Mouse (Mus musculus) gastrocnemius, adult 8-10 months (tissue): Measurements from ENCODE around the gene Egfl7. TPM values are rescaled to one million over a fixed set of nuclear protein-coding genes. Genes with fewer than 3 reads are reported as not detected.
A peak's percentile ranks its signal among the peaks of the same experiment; 100 is the strongest.

Experiments
- DNase-seq, 2 experiments: peaks; one replicate each; pipeline ENCODE4 v3.0.0; 2022; ENCODE audit warnings: low spot score in 2 of 2
- microRNA-seq: library from miRNA; unstranded; fragments of <30 nt; microRNA quantifications from one replicate; pipeline ENCODE4 v1.2.0, GENCODE M21; 2022
- total RNA-seq, 4 experiments: library from RNA; stranded (reverse); gene quantifications; 2 replicates each; pipeline ENCODE4 v1.2.4; 2022

Egfl7 gene
- total RNA-seq, 4 experiments from 2014 or later = 28.7 to 37.4 (median 31.6) TPM

GRCm38 (mm10) chr2:26638572-26638971 is 58.8 kb downstream of the Egfl7 start:
- DNase-seq = no peak

GRCm38 (mm10) chr2:26639083-26639482 is 59.3 kb downstream of the Egfl7 start:
- DNase-seq = no peak

- peak; percentile 92 to 93 for DNase-seq
Observed at GRCm38 (mm10) chr2:26639838-26640830, 60.3 kb downstream of the Egfl7 start.

- no peak for DNase-seq
Observed at GRCm38 (mm10) chr2:26641006-26641647, 61.3 kb downstream of the Egfl7 start.

Small RNAs within 50 kb of the gene (microRNA-seq; reads per million reads assigned to microRNA genes)
- gene Mir126a (not detected), gene Mir126b (not detected)

Other genes starting within 250 kb of the Egfl7 start
- gene Dnlz, start 227.9 kb upstream of the Egfl7 start, total RNA-seq = 10 to 100 TPM; 19.6 to 21.5 (median 20.6) TPM
- gene Card9, start 219.1 kb upstream of the Egfl7 start, total RNA-seq = under 1 TPM; 0.22 to 0.51 (median 0.47) TPM
- 1 to 10 TPM; 3.0 to 8.2 (median 4.9) TPM for gene Snapc4, start 199.4 kb upstream of the Egfl7 start, total RNA-seq
- gene Entr1, start 190.7 kb upstream of the Egfl7 start, total RNA-seq = 10 to 100 TPM; 17.8 to 28.0 (median 24.8) TPM
- 100 to 1,000 TPM; 132 to 147 (median 133) TPM for gene Pmpca, start 190.7 kb upstream of the Egfl7 start, total RNA-seq
- 1 to 10 TPM; 9.0 to 9.6 (median 9.2) TPM for gene Inpp5e, start 170.8 kb upstream of the Egfl7 start, total RNA-seq
- gene Sec16a, start 134.8 kb upstream of the Egfl7 start, total RNA-seq = 10 to 100 TPM; 22.2 to 26.6 (median 24.3) TPM
- 1 to 10 TPM; 4.9 to 7.0 (median 5.2) TPM for gene Notch1, start 63.4 kb upstream of the Egfl7 start, total RNA-seq
- gene Gm20532, start 6.6 kb downstream of the Egfl7 start, total RNA-seq = not detected
- 1 to 10 TPM; 2.9 to 8.9 (median 5.6) TPM for gene Agpat2, start 24.4 kb downstream of the Egfl7 start, total RNA-seq
- 1 to 10 TPM; 1.3 to 2.1 (median 1.6) TPM for gene Fam69b, start 48.4 kb downstream of the Egfl7 start, total RNA-seq
- not detected for gene Lcn4, start 91.3 kb downstream of the Egfl7 start, total RNA-seq